In the genomic region with DNA sequence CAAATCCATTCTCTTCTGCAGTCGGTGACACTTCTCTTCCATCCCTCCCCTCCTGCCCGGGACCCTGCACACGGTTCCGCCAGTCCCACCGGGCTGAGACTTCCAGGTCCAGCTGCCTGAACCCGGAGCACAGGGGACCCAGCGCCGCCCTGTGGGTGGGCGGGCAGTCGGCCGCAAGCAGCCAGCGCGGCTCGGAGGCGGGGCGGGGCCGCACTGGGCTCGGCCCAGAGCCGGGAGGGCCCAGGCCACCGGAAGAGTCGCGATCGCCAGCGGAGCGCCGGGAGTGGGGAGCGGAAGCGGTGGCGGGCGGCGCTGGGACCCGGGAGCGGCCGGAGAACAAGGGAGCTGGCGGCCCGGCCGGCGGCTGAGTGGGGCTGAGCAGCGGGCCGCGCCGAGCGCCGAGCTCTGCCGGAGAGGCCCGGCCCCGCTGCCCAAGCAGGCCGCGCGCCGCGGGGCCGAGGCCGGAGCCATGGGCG, we compare ENCODE assay signal across 8 mouse cellular contexts. TPM values are rescaled to one million over a fixed set of nuclear protein-coding genes. Genes with fewer than 3 reads are reported as not detected.
DNase-seq lines count a peak whose midpoint lies in the region; ATAC-seq and TF ChIP-seq lines count a peak whose summit lies in the region.

Gene Dvl3, plus strand, starts transcription at position 257 of the 476 bp plus-strand sequence.

- ATAC-seq in Patski: peak; percentile 98
- ATAC-seq in hindbrain, embryonic 12.5 days (ENCODE audit: low FRiP score): peak; percentile 94

- H3K36me3 ChIP-seq in hindbrain, embryonic 12.5 days: peaks cover 21% of the 10 kb centered on the region

- 0% methylated on average over 54 of the region's 55 CpGs for WGBS in hindbrain, embryonic 12.5 days

- in situ Hi-C loops in Patski (cut with MboI; ENCODE audit: low pct_unique_long_range_greater_than_20kb): no loop called here

- TF ChIP-seq CTCF in Patski (IDR thresholded peaks at IDR 0.05): no peak

- H3K4me2 ChIP-seq in hindbrain, embryonic 12.5 days (replicated peaks): peak within 1 kb of the TSS; percentile 90

- H3K4me1 ChIP-seq in hindbrain, embryonic 12.5 days: peaks cover 27% of the 10 kb centered on the region

- CTCF ChIA-PET in Patski (lab: Charles Lee): no interaction called here

- H3K9me3 ChIP-seq in hindbrain, embryonic 12.5 days (replicated peaks): no peaks in the 10 kb centered on the region

- H3K9ac ChIP-seq in hindbrain, embryonic 12.5 days: peak within 1 kb of the TSS; percentile 95

- peak within 1 kb of the TSS; percentile 94 for H3K27ac ChIP-seq in hindbrain, embryonic 12.5 days

- H3K4me3 ChIP-seq in hindbrain, embryonic 12.5 days: peak within 1 kb of the TSS; percentile 85

- no peaks in the 10 kb centered on the region for H3K27me3 ChIP-seq in Patski
- H3K27me3 ChIP-seq in hindbrain, embryonic 12.5 days: no peaks in the 10 kb centered on the region

- POLR2A ChIA-PET in Patski (lab: Charles Lee): interaction anchor here (0.6 to 2.6 kb wide), 4 partner anchors 14 to 32 kb away, joined by 3 to 19 read pairs (median 4); partner anchors contain the start of genes Abcf3 and Ap2m1

- DNase-seq in Patski (ENCODE audit: low read depth, low spot score): peak; percentile 48
- peak; percentile 89 to 92 for DNase-seq in cerebellum, postnatal 14 days
- peak; percentile 69 to 78 for DNase-seq in frontal cortex, postnatal 14 days (ENCODE audit: low spot score in 2 of 2)
- DNase-seq in layer of hippocampus, postnatal 36 days: peak; percentile 87 to 90
- DNase-seq in lung, postnatal 25 days (ENCODE audit: low spot score): peak; percentile 93
- peak; percentile 73 for DNase-seq in retina, adult 2 months (ENCODE audit: low read depth, low spot score)
- DNase-seq in thymus, postnatal 25 days: peak; percentile 84

RNA-seq across cellular contexts. Expression of gene Dvl3, which starts in this region (rescaled TPM):
- polyA plus RNA-seq in Patski (2021): 52.8 TPM
- polyA plus RNA-seq in hindbrain, embryonic 12.5 days (2016; fragmentation: Nextera tagmentation; extraction: Ambion mirVana): 51.6 and 60.5 TPM in 2 replicates
- total RNA-seq in layer of hippocampus, postnatal 36 days (2021): 10 to 100 TPM; 57.1 to 64.4 TPM

Comparison
In these comparisons a context has a peak if more than half of its experiments do, and no peak if none do; other contexts are left out.
1. Peak in every context shown above with its lines: DNase-seq, ATAC-seq, H3K4me3 ChIP-seq and H3K27ac ChIP-seq.